Mouse (Mus musculus): ENCODE results near the gene Ppp3ca. TPM values are rescaled to one million over a fixed set of nuclear protein-coding genes. Genes with fewer than 3 reads are reported as not detected.
"Not testable (repeated sequence)": the region's sequence is repeated elsewhere in the genome, so short reads cannot be mapped to it uniquely, and the experiment has no call there.

Ppp3ca gene
- polyA plus RNA-seq, 1 experiment from 2014 or later, result 11.3 TPM

- ATAC-seq (ENCODE audit: low read depth) (no peak), DNase-seq (no peak)
- Histone ChIP-seq H3K9ac (no peak overlapping the region), H3K4me1 (replicated peaks) (peaks cover 12% of the 10 kb centered on the region), H3K4me2 (no peak overlapping the region), H3K36me3 (no peaks in the 10 kb centered on the region), H3K27ac (no peak overlapping the region), H3K9me3 (replicated peaks) (no peaks in the 10 kb centered on the region), H3K27me3 (no peaks in the 10 kb centered on the region), H3K4me3 (replicated peaks) (no peak overlapping the region)
- 65% methylated on average over 9 of the region's 9 CpGs for WGBS (ENCODE audit: insufficient replicate concordance)
Measured at GRCm38 (mm10) chr3:136688101-136688586, 18.2 kb downstream of the Ppp3ca start.

GRCm38 (mm10) chr3:136689793-136690543 is 20.0 kb downstream of the Ppp3ca start:
- Histone ChIP-seq H3K9ac (no peak overlapping the region), H3K4me3 (replicated peaks) (no peak overlapping the region), H3K27ac (no peak overlapping the region), H3K4me2 (no peak overlapping the region), H3K4me1 (replicated peaks) (peaks cover under 1% of the 10 kb centered on the region; the same call in 1 of the 2 replicates), H3K9me3 (replicated peaks) (no peaks in the 10 kb centered on the region), H3K27me3 (no peaks in the 10 kb centered on the region), H3K36me3 (no peaks in the 10 kb centered on the region)
- 0 out of 2 replicates have a peak, but pooled peaks have one; percentile 39 for ATAC-seq (ENCODE audit: low read depth)
- no peak for DNase-seq
- WGBS (ENCODE audit: insufficient replicate concordance), result 67% methylated on average over 7 of the region's 7 CpGs

DNA sequence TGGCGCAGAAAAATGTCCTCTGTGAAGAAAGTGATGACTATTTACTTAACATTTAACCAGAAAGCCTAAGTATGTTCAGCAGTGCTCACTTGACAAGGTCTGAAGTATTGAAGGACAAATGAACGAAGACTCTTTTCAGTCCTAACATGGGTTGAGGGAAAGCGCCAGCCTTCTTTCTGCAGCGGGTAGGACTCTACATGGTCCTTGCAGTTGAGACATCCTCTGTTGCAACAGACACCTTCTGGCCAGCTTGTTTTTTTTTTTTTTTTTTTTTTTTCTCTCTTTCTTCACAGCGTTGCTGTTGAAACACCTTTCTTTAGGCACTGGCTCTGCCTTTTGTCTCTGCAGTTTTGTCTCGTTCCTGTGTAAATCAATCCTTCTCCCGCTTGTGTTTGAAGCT is 22.1 kb downstream of the Ppp3ca start:
- Histone ChIP-seq H3K4me2 (no peak overlapping the region), H3K36me3 (no peaks in the 10 kb centered on the region), H3K27ac (no peak overlapping the region), H3K4me1 (replicated peaks) (no peaks in the 10 kb centered on the region), H3K27me3 (no peaks in the 10 kb centered on the region), H3K9ac (no peak overlapping the region), H3K9me3 (replicated peaks) (no peaks in the 10 kb centered on the region), H3K4me3 (replicated peaks) (no peak overlapping the region)
- 71% methylated on average over 7 of the region's 7 CpGs for WGBS (ENCODE audit: insufficient replicate concordance)
- ATAC-seq (ENCODE audit: low read depth) (no peak), DNase-seq (no peak)

- Histone ChIP-seq H3K4me2 (no peak overlapping the region), H3K4me3 (replicated peaks) (no peak overlapping the region), H3K9ac (no peak overlapping the region), H3K9me3 (replicated peaks) (no peaks in the 10 kb centered on the region), H3K36me3 (no peaks in the 10 kb centered on the region), H3K27me3 (no peaks in the 10 kb centered on the region), H3K4me1 (replicated peaks) (peaks cover 7% of the 10 kb centered on the region), H3K27ac (no peak overlapping the region)
- no peak for DNase-seq
- no peak for ATAC-seq (ENCODE audit: low read depth)
- 72% methylated on average over 1 of the region's 1 CpGs for WGBS (ENCODE audit: insufficient replicate concordance)
Measured at GRCm38 (mm10) chr3:136693547-136693946, 23.6 kb downstream of the Ppp3ca start.

- no peak overlapping the region for H3K4me3 ChIP-seq (replicated peaks)
- no peaks in the 10 kb centered on the region for H3K27me3 ChIP-seq
- peaks cover 15% of the 10 kb centered on the region for H3K4me1 ChIP-seq (replicated peaks)
- peak; percentile 45; the same call in 1 of the 2 replicates for ATAC-seq (ENCODE audit: low read depth)
- H3K9me3 ChIP-seq (replicated peaks), result no peaks in the 10 kb centered on the region
- no peaks in the 10 kb centered on the region for H3K36me3 ChIP-seq
- no peak for DNase-seq
- no peak overlapping the region for H3K4me2 ChIP-seq
- no peak overlapping the region for H3K9ac ChIP-seq
- WGBS (ENCODE audit: insufficient replicate concordance), result 22% methylated on average over 3 of the region's 3 CpGs
- no peak overlapping the region for H3K27ac ChIP-seq
Measured at GRCm38 (mm10) chr3:136697626-136698191, 27.8 kb downstream of the Ppp3ca start.

DNA sequence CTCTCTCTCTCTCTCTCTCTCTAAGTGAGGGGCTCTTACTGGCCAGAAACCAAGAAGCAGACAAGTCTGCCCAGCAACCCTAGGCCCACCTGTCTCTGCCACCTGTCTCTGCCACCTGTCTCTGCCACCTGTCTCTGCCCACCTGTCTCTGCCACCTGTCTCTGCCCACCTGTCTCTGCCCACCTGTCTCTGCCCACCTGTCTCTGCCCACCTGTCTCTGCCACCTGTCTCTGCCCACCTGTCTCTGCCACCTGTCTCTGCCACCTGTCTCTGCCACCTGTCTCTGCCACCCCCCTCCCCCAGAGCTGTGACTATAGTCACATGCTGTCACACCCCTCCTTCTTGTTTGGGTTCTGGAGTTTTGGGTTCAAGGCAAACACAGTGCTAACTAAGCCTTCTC is 29.8 kb downstream of the Ppp3ca start:
- not testable (repeated sequence) for ATAC-seq (ENCODE audit: low read depth); H3K27me3 ChIP-seq; H3K36me3 ChIP-seq; H3K27ac ChIP-seq; H3K4me2 ChIP-seq; H3K4me3 ChIP-seq (replicated peaks); H3K9me3 ChIP-seq (replicated peaks); DNase-seq; H3K9ac ChIP-seq
- H3K4me1 ChIP-seq (replicated peaks), result peaks cover 15% of the 10 kb centered on the region

DNA sequence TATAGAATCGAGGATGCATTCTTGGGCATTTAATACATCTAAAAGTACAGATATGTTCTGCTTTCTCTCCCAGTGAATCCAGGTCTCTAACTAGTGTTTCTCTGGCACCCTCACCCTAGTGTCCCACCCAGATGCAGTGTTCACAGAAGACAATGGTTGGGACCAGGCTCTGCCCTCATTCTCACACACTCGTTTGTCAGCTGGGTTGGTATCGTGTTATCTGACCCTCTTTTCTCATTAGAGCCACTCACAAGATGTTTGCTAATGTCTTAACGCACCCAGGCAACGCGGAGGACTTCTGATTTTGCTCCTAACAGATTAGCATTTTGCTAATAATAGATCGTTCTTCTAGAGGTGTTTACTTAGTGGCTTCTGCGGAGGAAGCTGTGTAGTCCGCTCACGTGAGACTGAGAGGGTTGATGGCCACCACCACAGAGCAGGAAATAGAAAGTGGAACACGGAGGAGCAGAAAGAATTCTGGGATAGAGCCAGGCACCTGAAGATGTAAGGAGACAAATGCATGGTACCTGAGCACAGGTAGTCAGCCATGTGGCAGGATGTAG is 30.6 kb downstream of the Ppp3ca start:
- ATAC-seq (ENCODE audit: low read depth), result peak; percentile 10; the same call in 1 of the 2 replicates
- Histone ChIP-seq H3K9me3 (replicated peaks) (no peaks in the 10 kb centered on the region), H3K36me3 (no peaks in the 10 kb centered on the region), H3K4me3 (replicated peaks) (no peak overlapping the region), H3K27ac (no peak overlapping the region), H3K27me3 (no peaks in the 10 kb centered on the region), H3K4me2 (peak overlapping the region; percentile 34; the same call in 1 of the 2 replicates), H3K9ac (0 out of 2 replicates have a peak overlapping the region, but pooled peaks have one; percentile 22), H3K4me1 (replicated peaks) (peaks cover 15% of the 10 kb centered on the region)
- 12% methylated on average over 11 of the region's 11 CpGs for WGBS (ENCODE audit: insufficient replicate concordance)
- DNase-seq, result no peak

DNA sequence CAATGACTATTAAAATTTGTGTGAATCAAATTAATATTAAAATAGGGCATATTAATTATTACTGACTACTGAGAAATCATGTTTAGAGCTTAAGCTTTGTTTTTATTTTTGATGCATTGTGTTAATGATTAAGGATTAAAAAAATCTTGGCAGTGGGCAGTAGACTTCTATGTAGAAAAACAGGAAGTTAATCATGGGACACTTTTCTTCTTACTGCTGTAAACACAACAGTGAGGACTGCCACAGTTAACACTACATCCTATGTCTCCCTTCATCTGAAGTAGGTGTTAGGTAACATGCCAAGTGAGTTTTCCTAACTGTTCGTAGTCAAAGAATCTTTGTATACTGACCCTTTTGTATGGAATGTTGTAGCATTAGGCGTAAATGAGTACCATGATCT is 32.9 kb downstream of the Ppp3ca start:
- no peak overlapping the region for H3K9ac ChIP-seq
- no peaks in the 10 kb centered on the region for H3K36me3 ChIP-seq
- no peak overlapping the region for H3K4me2 ChIP-seq
- 66% methylated on average over 2 of the region's 2 CpGs for WGBS (ENCODE audit: insufficient replicate concordance)
- H3K27me3 ChIP-seq, result no peaks in the 10 kb centered on the region
- H3K4me1 ChIP-seq (replicated peaks), result peaks cover 17% of the 10 kb centered on the region
- ATAC-seq (ENCODE audit: low read depth), result no peak
- H3K9me3 ChIP-seq (replicated peaks), result no peaks in the 10 kb centered on the region
- H3K4me3 ChIP-seq (replicated peaks), result no peak overlapping the region
- no peak overlapping the region for H3K27ac ChIP-seq
- DNase-seq, result no peak

DNA sequence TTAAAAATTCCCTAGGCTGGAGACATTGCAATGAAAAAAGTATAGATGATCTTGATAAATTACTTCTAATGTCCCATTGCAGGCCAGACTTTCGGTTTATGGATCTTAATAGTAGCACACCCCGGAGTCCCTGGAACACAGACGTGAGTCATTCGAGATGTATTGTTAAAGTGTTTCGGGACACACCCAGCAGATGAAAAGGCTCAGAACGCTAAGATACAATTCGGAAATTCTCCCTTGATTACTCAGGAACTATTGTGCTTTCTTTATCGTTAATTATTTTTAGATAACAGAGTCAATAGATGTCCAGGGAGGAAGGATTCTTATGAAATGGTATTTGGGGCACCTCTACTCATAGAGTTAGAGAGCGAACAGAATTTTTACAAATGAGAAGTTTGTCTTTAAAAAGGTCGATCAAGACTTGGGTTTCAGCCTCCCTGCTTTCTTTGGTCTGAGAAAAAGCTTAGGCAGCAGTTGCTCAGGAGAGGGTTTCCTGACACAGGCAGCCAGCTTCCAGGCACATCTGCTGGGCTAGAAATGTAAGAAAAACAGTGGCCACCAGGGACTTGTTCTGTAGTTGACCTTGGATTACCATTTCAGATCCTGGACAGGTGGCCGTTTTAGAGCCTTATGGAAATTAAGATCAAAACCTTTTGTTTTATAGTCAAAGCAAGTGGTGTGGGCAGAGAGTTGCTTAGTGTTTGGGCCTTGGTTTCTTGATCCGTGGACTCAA is 34.8 kb downstream of the Ppp3ca start:
- no peaks in the 10 kb centered on the region for H3K36me3 ChIP-seq
- H3K4me1 ChIP-seq (replicated peaks), result peaks cover 25% of the 10 kb centered on the region
- no peak overlapping the region for H3K4me2 ChIP-seq
- H3K4me3 ChIP-seq (replicated peaks), result no peak overlapping the region
- H3K9ac ChIP-seq, result no peak overlapping the region
- no peaks in the 10 kb centered on the region for H3K9me3 ChIP-seq (replicated peaks)
- ATAC-seq (ENCODE audit: low read depth) (no peak), DNase-seq (no peak)
- no peaks in the 10 kb centered on the region for H3K27me3 ChIP-seq
- WGBS (ENCODE audit: insufficient replicate concordance), result 63% methylated on average over 12 of the region's 12 CpGs
- no peak overlapping the region for H3K27ac ChIP-seq

DNA sequence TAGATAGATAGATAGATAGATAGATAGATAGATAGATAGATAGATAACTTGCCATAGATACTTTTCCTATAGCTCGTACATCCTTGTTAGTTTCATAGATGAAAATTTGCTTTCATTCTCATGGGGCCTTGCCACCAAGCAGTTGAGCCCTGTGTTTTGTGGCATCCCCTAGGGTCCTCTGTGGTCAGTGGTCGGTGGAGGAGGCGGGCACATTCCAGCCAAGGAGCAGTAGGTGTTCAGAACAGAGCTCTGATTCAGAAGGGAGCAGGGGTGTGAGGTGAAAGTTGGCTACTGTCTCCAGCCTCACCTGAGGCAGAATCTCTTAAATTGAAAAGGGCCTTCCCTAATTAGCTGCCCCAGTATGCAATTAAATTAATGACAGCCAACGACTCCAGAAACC is 36.1 kb downstream of the Ppp3ca start:
- Histone ChIP-seq H3K4me2 (no peak overlapping the region), H3K4me1 (replicated peaks) (peaks cover 18% of the 10 kb centered on the region), H3K4me3 (replicated peaks) (no peak overlapping the region), H3K9ac (no peak overlapping the region), H3K36me3 (no peaks in the 10 kb centered on the region), H3K27me3 (no peaks in the 10 kb centered on the region), H3K9me3 (replicated peaks) (no peaks in the 10 kb centered on the region), H3K27ac (no peak overlapping the region)
- ATAC-seq (ENCODE audit: low read depth) (no peak), DNase-seq (no peak)
- 57% methylated on average over 4 of the region's 4 CpGs for WGBS (ENCODE audit: insufficient replicate concordance)

GRCm38 (mm10) chr3:136706771-136707170 is 36.8 kb downstream of the Ppp3ca start:
- Histone ChIP-seq H3K27me3 (no peaks in the 10 kb centered on the region), H3K4me2 (no peak overlapping the region), H3K36me3 (no peaks in the 10 kb centered on the region), H3K9ac (no peak overlapping the region), H3K27ac (no peak overlapping the region), H3K9me3 (replicated peaks) (no peaks in the 10 kb centered on the region), H3K4me1 (replicated peaks) (peaks cover 18% of the 10 kb centered on the region), H3K4me3 (replicated peaks) (no peak overlapping the region)
- 73% methylated on average over 7 of the region's 7 CpGs for WGBS (ENCODE audit: insufficient replicate concordance)
- ATAC-seq (ENCODE audit: low read depth), result no peak
- no peak for DNase-seq
